Mouse (Mus musculus) layer of hippocampus, postnatal 36 days (tissue): ENCODE results near the gene Thsd4. TPM values are rescaled to one million over a fixed set of nuclear protein-coding genes. Genes with fewer than 3 reads are reported as not detected.

Source experiments
- DNase-seq, 2 experiments: peaks; one replicate each; pipeline ENCODE4 v3.0.0; 2022
- total RNA-seq, 2 experiments: library from RNA; stranded (reverse); gene quantifications; 2 replicates each; pipeline ENCODE4 v1.2.3; 2021

Gene Thsd4
- total RNA-seq, 2 experiments from 2014 or later: 22.9 to 25.7 TPM

GRCm38 (mm10) chr9:60454406-60455076 is 67.3 kb downstream of the Thsd4 start:
- DNase-seq: no peak

GRCm38 (mm10) chr9:60449498-60449897 is 72.3 kb downstream of the Thsd4 start:
- DNase-seq: no peak

GRCm38 (mm10) chr9:60445821-60446220 is 76.0 kb downstream of the Thsd4 start:
- DNase-seq: no peak

GRCm38 (mm10) chr9:60441274-60441902 is 80.5 kb downstream of the Thsd4 start:
- no peak for DNase-seq

GRCm38 (mm10) chr9:60440506-60440905 is 81.3 kb downstream of the Thsd4 start:
- no peak for DNase-seq

- DNase-seq: no peak
Observed at GRCm38 (mm10) chr9:60436246-60436645, 85.6 kb downstream of the Thsd4 start.

- DNase-seq: no peak
Observed at GRCm38 (mm10) chr9:60434093-60434492, 87.8 kb downstream of the Thsd4 start.

GRCm38 (mm10) chr9:60431924-60432323 is 89.9 kb downstream of the Thsd4 start:
- no peak for DNase-seq

GRCm38 (mm10) chr9:60430017-60430416 is 91.8 kb downstream of the Thsd4 start:
- no peak for DNase-seq

GRCm38 (mm10) chr9:60414076-60414755 is 107.6 kb downstream of the Thsd4 start:
- DNase-seq: no peak

- no peak for DNase-seq
Observed at GRCm38 (mm10) chr9:60410872-60411635, 110.8 kb downstream of the Thsd4 start.

- no peak for DNase-seq
Observed at GRCm38 (mm10) chr9:60407374-60407773, 114.5 kb downstream of the Thsd4 start.

GRCm38 (mm10) chr9:60405777-60406176 is 116.1 kb downstream of the Thsd4 start:
- no peak for DNase-seq

- DNase-seq: no peak
Observed at GRCm38 (mm10) chr9:60402681-60403080, 119.2 kb downstream of the Thsd4 start.

- no peak for DNase-seq
Observed at GRCm38 (mm10) chr9:60400001-60400400, 121.8 kb downstream of the Thsd4 start.

GRCm38 (mm10) chr9:60398073-60398472 is 123.8 kb downstream of the Thsd4 start:
- DNase-seq: no peak

GRCm38 (mm10) chr9:60396096-60396495 is 125.8 kb downstream of the Thsd4 start:
- no peak for DNase-seq

- DNase-seq: no peak
Observed at GRCm38 (mm10) chr9:60392916-60393315, 128.9 kb downstream of the Thsd4 start.

GRCm38 (mm10) chr9:60384751-60385150 is 137.1 kb downstream of the Thsd4 start:
- DNase-seq: no peak

- DNase-seq: no peak
Observed at GRCm38 (mm10) chr9:60382941-60383340, 138.9 kb downstream of the Thsd4 start.

GRCm38 (mm10) chr9:60382526-60382925 is 139.3 kb downstream of the Thsd4 start:
- DNase-seq: no peak

GRCm38 (mm10) chr9:60381010-60381409 is 140.8 kb downstream of the Thsd4 start:
- no peak for DNase-seq

GRCm38 (mm10) chr9:60380550-60380949 is 141.3 kb downstream of the Thsd4 start:
- DNase-seq: no peak
